ENCODE assay signal across 19 mouse cellular contexts in the genomic region with DNA sequence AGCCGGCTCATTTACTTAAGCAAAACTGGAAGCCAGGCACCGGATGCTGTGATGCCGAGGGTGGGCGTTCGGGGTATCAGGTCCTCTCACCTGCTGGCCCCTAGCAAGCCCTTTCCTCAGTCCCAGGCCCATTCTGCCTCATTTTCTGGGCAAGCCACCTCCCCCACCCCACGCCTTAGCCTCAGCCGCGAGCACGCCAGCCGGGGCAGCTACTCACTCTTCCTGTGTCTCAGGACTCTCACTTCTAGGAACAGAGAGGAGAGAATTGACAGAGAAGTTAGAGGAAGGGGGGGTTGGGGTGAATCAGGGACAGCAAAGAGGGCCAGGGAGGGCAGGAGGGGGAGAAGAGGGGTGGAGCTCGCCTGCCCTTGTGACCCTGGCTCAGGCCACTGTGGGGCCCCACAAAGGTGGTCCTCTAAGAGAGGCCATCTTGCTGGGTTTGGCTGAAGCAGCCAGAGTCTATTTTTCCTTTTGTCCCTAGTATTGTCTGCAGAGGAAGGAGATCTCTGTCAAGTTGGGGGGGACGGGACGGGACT. TPM values are rescaled to one million over a fixed set of nuclear protein-coding genes. Genes with fewer than 3 reads are reported as not detected.
A peak's percentile ranks its signal among the peaks of the same experiment; 100 is the strongest.
DNase-seq lines count a peak whose midpoint lies in the region; ATAC-seq and TF ChIP-seq lines count a peak whose summit lies in the region.
"Had no signal": no experiment of that assay in that cellular context is flagged by ENCODE, and none has a peak within 500 bp of the region (broad histone marks: within the 10 kb centered on the region; RNA-seq: fewer than 3 reads in every experiment).

No protein-coding gene starts in this region.

- peaks cover 99% of the 10 kb centered on the region for H3K27me3 ChIP-seq in lung, embryonic 14.5 days (ENCODE audit: insufficient read depth, low read length)
- peaks cover 100% of the 10 kb centered on the region for H3K27me3 ChIP-seq in embryonic facial prominence, embryonic 13.5 days
- H3K27me3 ChIP-seq in liver, embryonic 15.5 days, result peaks cover 100% of the 10 kb centered on the region
- H3K27me3 ChIP-seq in forebrain, embryonic 14.5 days (replicated peaks; ENCODE audit: control insufficient read depth, insufficient read depth, low read length), result peaks cover 90% of the 10 kb centered on the region

- H3K27ac ChIP-seq in lung, embryonic 14.5 days (ENCODE audit: low read depth), result no peak overlapping the region
- H3K27ac ChIP-seq in embryonic facial prominence, embryonic 13.5 days, result no peak overlapping the region
- no peak overlapping the region for H3K27ac ChIP-seq in liver, embryonic 15.5 days (replicated peaks)
- H3K27ac ChIP-seq in forebrain, embryonic 14.5 days (ENCODE audit: low read depth, low read length), result no peak overlapping the region
- H3K27ac ChIP-seq: forebrain, embryonic 15.5 days; gastrocnemius, adult 2 months; midbrain, embryonic 12.5 days had no signal

- no peak overlapping the region for H3K4me3 ChIP-seq in lung, embryonic 14.5 days (ENCODE audit: low read depth, low read length)
- H3K4me3 ChIP-seq in embryonic facial prominence, embryonic 13.5 days, result no peak overlapping the region
- H3K4me3 ChIP-seq in liver, embryonic 15.5 days (replicated peaks), result 0 out of 2 replicates have a peak overlapping the region, but pooled peaks have one; percentile 5
- no peak overlapping the region for H3K4me3 ChIP-seq in forebrain, embryonic 14.5 days (ENCODE audit: low read depth, low read length)
- H3K4me3 ChIP-seq: gastrocnemius, adult 2 months; midbrain, embryonic 12.5 days had no signal

- H3K36me3 ChIP-seq in lung, embryonic 14.5 days (ENCODE audit: insufficient read depth), result no peaks in the 10 kb centered on the region; the same call in 1 of the 2 replicates
- no peaks in the 10 kb centered on the region for H3K36me3 ChIP-seq in embryonic facial prominence, embryonic 13.5 days
- no peaks in the 10 kb centered on the region for H3K36me3 ChIP-seq in liver, embryonic 15.5 days (replicated peaks)
- H3K36me3 ChIP-seq in forebrain, embryonic 14.5 days (ENCODE audit: control insufficient read depth, insufficient read depth, low read length), result no peaks in the 10 kb centered on the region
- H3K36me3 ChIP-seq: forebrain, embryonic 15.5 days; midbrain, embryonic 12.5 days had no signal

- DNase-seq in heart, adult 11 months, result peak; percentile 88
- DNase-seq in heart, postnatal 36 days, result no peak
- DNase-seq in lung, embryonic 14.5 days, result no peak
- no peak for DNase-seq in lung, postnatal 25 days (ENCODE audit: low spot score)
- no peak for DNase-seq in forebrain, embryonic 14.5 days (ENCODE audit: low spot score)
- DNase-seq in testis, postnatal 14 days (ENCODE audit: low spot score), result no peak
- DNase-seq: adrenal gland, postnatal 10 days; cerebellum, adult 9-11 months; gastrocnemius, adult 2 months; heart, postnatal 4 days; layer of hippocampus, adult 9-11 months; lung, postnatal 10 days; thymus, adult 18-20 months had no signal

- 35% methylated on average over 13 of the region's 13 CpGs for WGBS in lung, embryonic 14.5 days
- WGBS in embryonic facial prominence, embryonic 13.5 days, result 23% methylated on average over 13 of the region's 13 CpGs
- 28% methylated on average over 13 of the region's 13 CpGs for WGBS in liver, embryonic 15.5 days (ENCODE audit: insufficient replicate concordance)
- 23% methylated on average over 13 of the region's 13 CpGs for WGBS in forebrain, embryonic 14.5 days

- intact Hi-C loops in heart, postnatal 36 days (cut with DNase I), result no loop called here

- H3K9me3 ChIP-seq in lung, embryonic 14.5 days (ENCODE audit: low read depth, low read length), result no peaks in the 10 kb centered on the region
- H3K9me3 ChIP-seq in embryonic facial prominence, embryonic 13.5 days, result no peaks in the 10 kb centered on the region
- no peaks in the 10 kb centered on the region for H3K9me3 ChIP-seq in liver, embryonic 15.5 days (replicated peaks)
- no peaks in the 10 kb centered on the region for H3K9me3 ChIP-seq in forebrain, embryonic 14.5 days (replicated peaks; ENCODE audit: control insufficient read depth, low read length)
- H3K9me3 ChIP-seq: forebrain, embryonic 15.5 days; midbrain, embryonic 12.5 days had no signal

- TF ChIP-seq CTCF in lung, embryonic 14.5 days (IDR thresholded peaks at IDR 0.05; ENCODE audit: low read depth), result no peak

- 0 out of 2 replicates have a peak, but pooled peaks cover 5% of the 10 kb centered on the region for H3K4me1 ChIP-seq in lung, embryonic 14.5 days (ENCODE audit: insufficient read depth)
- peaks cover 48% of the 10 kb centered on the region for H3K4me1 ChIP-seq in embryonic facial prominence, embryonic 13.5 days
- H3K4me1 ChIP-seq in liver, embryonic 15.5 days (replicated peaks), result peaks cover 50% of the 10 kb centered on the region
- H3K4me1 ChIP-seq in forebrain, embryonic 14.5 days (ENCODE audit: control insufficient read depth, insufficient read depth, low read length), result peaks cover 9% of the 10 kb centered on the region; the same call in 1 of the 2 replicates

- peak overlapping the region; percentile 73 for H3K4me2 ChIP-seq in lung, embryonic 14.5 days
- no peak overlapping the region for H3K4me2 ChIP-seq in embryonic facial prominence, embryonic 13.5 days
- H3K4me2 ChIP-seq in liver, embryonic 15.5 days, result peak overlapping the region; percentile 15; the same call in 1 of the 2 replicates
- H3K4me2 ChIP-seq in forebrain, embryonic 14.5 days (ENCODE audit: low read length), result no peak overlapping the region
- H3K4me2 ChIP-seq: forebrain, embryonic 15.5 days; midbrain, embryonic 12.5 days had no signal

- H3K9ac ChIP-seq in lung, embryonic 14.5 days, result no peak overlapping the region; the same call in 1 of the 2 replicates
- H3K9ac ChIP-seq in embryonic facial prominence, embryonic 13.5 days, result 0 out of 2 replicates have a peak overlapping the region, but pooled peaks have one; percentile 32
- H3K9ac ChIP-seq in liver, embryonic 15.5 days, result no peak overlapping the region
- no peak overlapping the region for H3K9ac ChIP-seq in forebrain, embryonic 14.5 days (ENCODE audit: low read length)
- H3K9ac ChIP-seq: forebrain, embryonic 15.5 days; midbrain, embryonic 12.5 days had no signal

- ATAC-seq in lung, embryonic 14.5 days (ENCODE audit: insufficient read depth), result no peak
- no peak for ATAC-seq in embryonic facial prominence, embryonic 13.5 days (ENCODE audit: insufficient number of reproducible peaks, insufficient read depth, low FRiP score, low TSS enrichment, low read depth)
- ATAC-seq in liver, embryonic 15.5 days (ENCODE audit: insufficient read depth), result no peak
- ATAC-seq in forebrain, embryonic 14.5 days, result no peak
- ATAC-seq: forebrain, embryonic 15.5 days; inflammation-experienced regulatory T-cells, adult 6 months had no signal

RNA-seq across cellular contexts. Expression of a gene that starts 13.7 kb away (rescaled TPM):
- total RNA-seq in heart, postnatal 36 days (2021), result 1 to 10 TPM in 1 of 2 experiments, under 1 TPM in 1; 0.81 to 3.2 TPM
- 0.75 and 0.77 TPM in 2 replicates for polyA plus RNA-seq in lung, embryonic 14.5 days (2014; fragmentation: Nextera tagmentation; extraction: Ambion mirVana)
- polyA plus RNA-seq in embryonic facial prominence, embryonic 13.5 days (2015; fragmentation: Nextera tagmentation; extraction: Ambion mirVana), result 1.1 and 1.5 TPM in 2 replicates
- 0.37 and 0.50 TPM in 2 replicates for polyA plus RNA-seq in liver, embryonic 15.5 days (2015; fragmentation: Nextera tagmentation; extraction: Ambion mirVana)
- polyA plus RNA-seq in forebrain, embryonic 14.5 days (2014; fragmentation: Nextera tagmentation; extraction: Ambion mirVana), result 0.62 and 1.3 TPM in 2 replicates

RNA-seq across cellular contexts. Expression of a gene that starts 22.7 kb away (rescaled TPM):
- 1 to 10 TPM; 1.8 to 2.7 TPM for total RNA-seq in heart, postnatal 36 days (2021)
- polyA plus RNA-seq in lung, embryonic 14.5 days (2014; fragmentation: Nextera tagmentation; extraction: Ambion mirVana), result 11.5 and 11.6 TPM in 2 replicates
- polyA plus RNA-seq in embryonic facial prominence, embryonic 13.5 days (2015; fragmentation: Nextera tagmentation; extraction: Ambion mirVana), result 3.4 and 5.9 TPM in 2 replicates
- 1.5 and 2.0 TPM in 2 replicates for polyA plus RNA-seq in liver, embryonic 15.5 days (2015; fragmentation: Nextera tagmentation; extraction: Ambion mirVana)
- 0.19 TPM in 1 of 2 replicates, not detected in the other for polyA plus RNA-seq in forebrain, embryonic 14.5 days (2014; fragmentation: Nextera tagmentation; extraction: Ambion mirVana)

RNA-seq across cellular contexts. Expression of a gene that starts 29.2 kb away (rescaled TPM):
- not detected for total RNA-seq in heart, postnatal 36 days (2021)
- 0.18 TPM in 1 of 2 replicates, not detected in the other for polyA plus RNA-seq in lung, embryonic 14.5 days (2014; fragmentation: Nextera tagmentation; extraction: Ambion mirVana)
- polyA plus RNA-seq in embryonic facial prominence, embryonic 13.5 days (2015; fragmentation: Nextera tagmentation; extraction: Ambion mirVana), result 0.10 TPM in 1 of 2 replicates, not detected in the other
- 0.14 TPM in 1 of 2 replicates, not detected in the other for polyA plus RNA-seq in liver, embryonic 15.5 days (2015; fragmentation: Nextera tagmentation; extraction: Ambion mirVana)
- not detected in 2 replicates for polyA plus RNA-seq in forebrain, embryonic 14.5 days (2014; fragmentation: Nextera tagmentation; extraction: Ambion mirVana)
- total RNA-seq: adrenal gland, postnatal 10 days; gastrocnemius, adult 2 months; heart, postnatal 4 days; left cerebral cortex, postnatal 36 days had no signal
- polyA plus RNA-seq: forebrain, embryonic 15.5 days; inflammation-experienced regulatory T-cells, adult 6 months had no signal

RNA-seq across cellular contexts. Expression of a gene that starts 48.5 kb away (rescaled TPM):
- total RNA-seq in heart, postnatal 36 days (2021), result 10 to 100 TPM; 58.7 to 59.1 TPM
- 50.3 and 55.8 TPM in 2 replicates for polyA plus RNA-seq in lung, embryonic 14.5 days (2014; fragmentation: Nextera tagmentation; extraction: Ambion mirVana)
- 48.5 and 54.1 TPM in 2 replicates for polyA plus RNA-seq in embryonic facial prominence, embryonic 13.5 days (2015; fragmentation: Nextera tagmentation; extraction: Ambion mirVana)
- polyA plus RNA-seq in liver, embryonic 15.5 days (2015; fragmentation: Nextera tagmentation; extraction: Ambion mirVana), result 14.0 and 14.2 TPM in 2 replicates
- polyA plus RNA-seq in forebrain, embryonic 14.5 days (2014; fragmentation: Nextera tagmentation; extraction: Ambion mirVana), result 168 and 208 TPM in 2 replicates

RNA-seq across cellular contexts. Expression of a gene that starts 57.2 kb away (rescaled TPM):
- total RNA-seq in heart, postnatal 36 days (2021), result 10 to 100 TPM; 14.9 to 21.9 TPM
- 13.5 and 18.5 TPM in 2 replicates for polyA plus RNA-seq in lung, embryonic 14.5 days (2014; fragmentation: Nextera tagmentation; extraction: Ambion mirVana)
- polyA plus RNA-seq in embryonic facial prominence, embryonic 13.5 days (2015; fragmentation: Nextera tagmentation; extraction: Ambion mirVana), result 19.5 and 22.2 TPM in 2 replicates
- polyA plus RNA-seq in liver, embryonic 15.5 days (2015; fragmentation: Nextera tagmentation; extraction: Ambion mirVana), result 5.1 and 5.9 TPM in 2 replicates
- 5.0 and 7.1 TPM in 2 replicates for polyA plus RNA-seq in forebrain, embryonic 14.5 days (2014; fragmentation: Nextera tagmentation; extraction: Ambion mirVana)

Comparison
In these comparisons a context has a peak if more than half of its experiments do, and no peak if none do; other contexts are left out.
1. H3K4me2 ChIP-seq: peak in lung, embryonic 14.5 days (single experiment) and liver, embryonic 15.5 days (single experiment); none in embryonic facial prominence, embryonic 13.5 days (single experiment) and forebrain, embryonic 14.5 days (single experiment).